Mouse (Mus musculus) ovary, adult 18-20 months (tissue): ENCODE measurements around the gene Psmb2.
A peak's percentile ranks its signal among the peaks of the same experiment; 100 is the strongest.

Experiments
- DNase-seq: peaks from one replicate; pipeline ENCODE4 v3.0.0; 2022; ENCODE audit warnings: low spot score, mixed read lengths

The Psmb2 gene

DNA sequence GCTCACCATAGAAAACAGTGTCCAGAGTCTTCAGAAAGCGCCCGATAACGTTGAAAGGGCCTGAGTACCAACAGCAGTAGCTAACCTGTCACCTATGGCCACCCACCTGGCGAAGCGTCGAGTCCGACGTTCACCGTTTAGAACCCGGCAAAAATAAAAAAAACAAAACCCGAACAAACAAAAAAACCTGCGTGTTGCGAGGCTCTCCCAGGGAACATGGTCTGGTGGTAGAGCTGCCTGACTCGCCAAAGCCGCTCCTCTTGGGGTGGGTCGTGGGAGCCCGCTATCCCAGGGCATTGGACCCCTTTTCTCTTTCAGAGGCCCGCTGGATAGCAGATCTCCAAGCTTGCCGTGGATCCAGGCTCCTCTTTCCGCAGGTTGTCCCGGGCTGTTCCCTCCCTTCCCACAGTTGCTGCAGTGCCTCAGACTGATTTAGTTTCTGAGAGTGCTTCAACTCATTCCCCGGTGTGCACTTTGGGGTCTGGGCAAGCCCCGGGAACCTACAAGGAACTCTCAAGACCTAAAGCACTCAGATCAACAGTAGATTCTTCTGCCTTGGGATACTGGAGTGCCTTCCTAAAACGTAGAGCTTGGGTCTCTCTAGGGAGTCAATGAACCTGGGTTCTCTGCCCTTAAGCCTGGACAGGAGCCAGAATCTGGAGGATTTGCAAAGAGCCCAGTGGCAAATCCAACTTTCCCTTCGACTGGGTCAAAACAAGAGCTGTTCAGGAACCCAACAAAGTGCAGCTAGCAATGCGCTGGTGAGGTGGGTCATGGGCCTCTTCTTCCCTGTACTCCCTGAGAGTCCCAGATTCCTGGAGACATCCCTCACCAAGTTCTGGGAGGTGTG, 55.3 kb downstream of the Psmb2 start:
- no peak for DNase-seq

DNA sequence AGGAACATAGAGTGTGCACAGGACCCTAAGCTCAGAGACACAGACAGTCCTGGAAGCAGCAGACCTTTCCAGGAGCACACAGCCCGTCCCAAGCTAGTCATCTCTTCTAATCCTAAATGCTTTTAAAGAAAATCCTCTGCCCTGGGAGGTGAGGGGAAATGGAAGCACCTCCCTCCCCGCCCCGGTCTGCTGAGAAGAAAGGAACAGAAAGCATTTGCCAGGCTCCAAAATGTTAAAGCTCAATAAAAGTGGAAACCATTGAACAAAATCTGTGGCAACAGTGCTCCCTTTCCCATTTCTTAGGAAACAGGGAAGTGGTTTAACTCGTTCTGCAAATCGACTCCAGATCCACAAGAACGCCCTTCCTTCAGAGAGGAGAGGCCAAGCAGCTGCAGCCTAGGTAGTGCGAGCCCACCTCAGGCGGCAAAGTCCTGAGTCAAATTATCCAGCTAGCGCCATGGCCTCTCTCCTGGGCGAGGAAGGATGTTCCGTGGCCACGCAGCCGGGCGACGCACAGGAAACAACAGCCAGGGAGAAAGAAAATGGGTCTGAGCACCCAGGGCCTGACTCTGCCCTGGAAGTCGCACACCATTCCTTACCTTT, 56.7 kb downstream of the Psmb2 start:
- no peak for DNase-seq

DNA sequence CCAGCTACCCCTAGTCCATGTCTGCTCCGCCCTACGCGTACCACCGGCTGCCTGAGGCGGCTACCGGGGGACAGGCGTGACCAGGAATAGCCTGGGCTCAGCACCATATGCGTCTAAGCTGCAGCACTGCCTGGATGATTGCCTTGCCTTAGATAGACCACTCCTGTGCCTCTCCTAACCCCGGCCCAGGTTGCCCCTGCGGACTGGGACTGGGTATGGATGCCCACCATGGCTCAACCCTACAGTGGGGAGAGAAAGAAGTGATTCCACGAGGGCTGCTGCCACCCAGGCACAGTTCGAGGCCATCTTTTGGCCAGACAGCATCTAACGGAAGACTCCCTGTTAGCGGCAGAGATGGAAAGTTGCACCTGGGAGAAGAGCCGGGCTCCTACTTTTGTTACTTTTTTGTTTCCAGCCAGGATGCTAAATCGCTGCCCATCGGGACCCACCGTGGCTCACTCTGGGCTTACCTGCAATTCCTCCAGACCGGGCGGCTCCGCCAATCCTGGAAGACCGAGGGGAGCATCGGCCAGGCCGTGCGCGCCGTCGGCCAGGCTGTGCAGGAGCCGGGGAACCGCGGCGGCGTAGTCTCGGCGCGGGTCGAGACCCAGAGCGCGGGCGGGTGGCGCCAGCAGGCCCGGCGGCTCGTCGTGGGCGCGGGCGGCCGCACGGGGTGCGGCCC, 57.4 kb downstream of the Psmb2 start:
- no peak for DNase-seq

DNA sequence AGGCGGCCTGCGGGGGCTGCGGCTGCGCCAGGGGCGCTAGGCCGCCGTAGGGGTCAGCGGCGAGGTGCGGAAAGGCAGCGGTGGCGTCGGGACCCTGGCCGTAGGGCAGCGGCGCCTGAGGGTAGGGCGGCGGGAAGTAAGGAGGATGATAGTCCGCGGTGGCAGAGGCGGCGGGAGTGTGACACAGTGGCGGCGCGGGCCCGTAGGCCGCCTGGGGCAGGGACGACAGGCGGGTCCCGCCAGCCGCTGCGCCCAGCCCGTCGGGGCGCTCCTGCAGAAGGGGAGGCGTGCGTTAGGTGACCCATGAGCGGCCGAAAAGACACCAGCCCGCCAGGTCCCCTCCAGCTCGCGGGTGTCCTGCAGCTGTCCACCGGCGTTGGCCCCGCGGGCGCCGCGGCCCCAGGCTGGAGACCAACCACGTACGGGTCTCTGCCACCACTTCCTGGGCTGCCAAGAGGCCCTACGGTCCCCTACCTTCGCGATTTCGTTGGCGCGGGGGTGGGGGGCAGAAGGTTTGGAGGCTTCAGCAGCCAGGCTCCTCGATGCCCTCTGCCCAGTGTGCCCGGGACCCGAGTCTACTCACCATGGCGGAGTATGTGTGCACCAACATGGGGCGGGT, 58.1 kb downstream of the Psmb2 start:
- DNase-seq: no peak

DNA sequence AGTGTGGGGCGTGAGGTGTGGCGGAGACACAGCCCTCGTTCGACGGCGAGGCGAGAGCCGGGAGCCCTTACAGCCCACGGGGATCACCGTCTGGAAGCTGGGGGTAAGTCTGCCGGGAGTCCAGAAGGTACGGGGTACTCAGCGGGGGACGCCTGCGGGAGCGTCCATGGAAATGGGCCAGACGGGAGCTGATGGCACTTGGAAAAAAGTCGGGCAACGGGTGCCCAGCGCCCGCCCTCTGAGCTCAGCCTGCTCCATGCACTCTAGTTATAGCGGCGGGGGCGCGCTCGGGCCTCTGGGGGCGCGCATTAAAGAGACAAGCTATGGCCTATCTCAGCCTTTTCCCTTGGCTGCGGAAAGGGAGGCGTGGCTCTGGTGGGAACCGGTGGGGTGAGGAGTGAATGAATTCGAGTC, 58.6 kb downstream of the Psmb2 start, which contains the start of gene Tfap2e:
Gene Tfap2e (minus strand): TSS at position 240 of the 414 bp plus-strand sequence.
- no peak for DNase-seq

DNA sequence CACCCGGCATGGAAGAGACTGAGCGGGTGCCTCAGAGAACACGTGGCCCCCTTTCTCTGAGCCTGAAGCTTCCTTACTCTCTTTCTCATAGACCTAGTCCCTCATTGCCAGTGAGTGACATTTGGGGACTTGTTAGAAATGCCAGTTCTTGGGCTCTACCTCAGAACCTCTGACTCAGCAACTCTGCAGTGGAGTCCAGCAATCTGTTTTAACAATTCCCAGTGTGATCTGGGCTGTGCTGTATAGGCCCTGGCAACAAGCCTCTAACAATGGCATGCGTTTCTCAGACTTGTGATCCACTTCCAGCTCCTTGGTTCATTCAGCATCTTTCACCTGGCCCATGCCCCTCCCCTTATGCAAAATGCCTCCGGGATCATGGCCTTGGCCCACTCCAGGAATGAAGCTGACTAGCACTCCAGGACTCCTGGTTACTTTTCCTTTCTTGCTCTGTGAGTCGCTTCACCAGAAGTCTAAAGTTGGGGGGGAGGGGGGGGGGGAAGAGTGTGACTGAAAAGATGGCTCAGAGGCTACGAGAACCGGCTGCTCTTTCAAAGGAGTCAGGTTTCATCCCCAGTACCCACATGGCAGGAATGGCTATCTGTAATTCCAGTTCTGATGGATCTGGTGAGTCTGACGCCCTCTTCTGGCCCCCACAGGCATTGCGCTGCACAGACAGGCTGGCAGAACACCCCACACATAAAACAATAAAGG, 62.7 kb downstream of the Psmb2 start:
- DNase-seq: no peak

DNA sequence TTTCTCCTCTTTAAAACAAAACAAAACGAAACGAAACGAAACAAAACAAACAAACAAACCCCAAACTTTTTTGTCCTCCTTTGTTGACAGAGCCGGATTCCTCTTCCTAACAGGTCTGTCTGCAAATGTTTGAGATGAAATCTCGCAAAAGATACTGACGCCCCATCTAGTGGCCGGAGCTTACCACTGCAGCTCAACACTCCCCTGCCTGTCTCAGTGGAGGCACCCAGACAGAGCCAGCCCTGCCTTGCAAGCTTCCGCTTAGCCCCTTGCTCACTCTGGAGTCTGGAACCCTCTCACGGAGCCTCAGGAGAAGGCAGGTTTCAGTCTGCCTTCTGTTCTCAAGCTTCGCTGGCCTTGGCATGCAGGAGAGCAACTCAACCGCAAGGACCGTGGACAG, 64.0 kb downstream of the Psmb2 start:
- peak; percentile 36 for DNase-seq

DNA sequence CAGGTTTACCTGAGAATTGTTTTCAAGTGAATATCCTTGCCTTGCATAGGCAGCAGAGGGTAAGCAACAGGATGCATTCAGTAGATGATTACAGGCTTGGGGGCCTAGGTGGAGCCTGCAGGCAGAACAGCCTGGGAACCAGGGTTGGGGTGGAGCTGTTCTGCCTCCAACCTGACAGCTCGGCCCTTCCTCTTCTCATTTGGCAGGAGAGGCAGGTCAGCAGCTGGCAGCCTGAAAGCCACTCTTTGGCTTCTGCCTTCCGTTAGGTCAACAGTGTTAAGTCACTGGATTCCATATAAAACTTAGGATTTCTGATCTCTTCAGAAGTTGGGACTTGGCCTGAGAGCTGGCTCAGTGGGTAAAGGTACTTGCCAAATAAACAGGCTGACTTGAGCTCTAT, 65.5 kb downstream of the Psmb2 start:
- no peak for DNase-seq

DNA sequence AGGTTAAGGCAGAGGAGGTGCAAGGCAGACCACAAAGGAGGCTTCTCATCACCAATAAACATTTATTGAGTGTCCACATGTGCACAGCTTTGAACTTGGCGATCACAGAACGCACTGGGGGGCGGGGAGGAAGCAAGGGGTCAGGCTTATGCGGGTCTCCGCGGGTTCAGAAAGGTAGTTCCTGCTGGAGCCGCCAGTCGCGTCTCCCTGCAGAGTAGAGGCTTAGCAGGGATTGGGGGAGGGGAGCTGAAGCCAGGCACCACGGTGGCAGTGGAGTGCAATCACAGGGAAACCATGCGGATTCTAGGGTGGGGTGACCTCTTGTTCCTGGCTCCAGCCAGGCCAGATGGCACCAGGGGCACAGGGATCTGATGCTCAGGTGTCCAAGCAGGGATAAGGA, 66.3 kb downstream of the Psmb2 start:
- no peak for DNase-seq

DNA sequence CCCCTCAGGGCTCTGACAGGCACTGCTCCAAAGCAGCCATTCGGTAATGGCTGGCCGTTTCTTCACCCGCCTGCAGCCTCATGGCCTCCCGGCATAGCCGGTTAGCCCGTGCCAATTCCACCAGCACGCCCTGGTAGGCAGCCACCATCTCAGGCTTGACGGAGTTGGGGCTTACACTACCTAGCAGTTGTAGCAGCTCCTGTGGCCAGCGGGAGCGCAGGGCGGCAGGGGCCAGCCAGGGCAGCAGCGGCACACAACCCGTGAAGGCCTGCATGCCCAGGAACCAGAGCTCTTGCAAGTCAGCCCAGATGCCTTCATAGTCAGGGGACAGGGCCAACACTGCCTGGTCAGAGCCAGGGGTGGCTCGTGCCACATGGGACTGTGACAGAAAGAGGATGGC, 67.4 kb downstream of the Psmb2 start:
- DNase-seq: no peak

DNA sequence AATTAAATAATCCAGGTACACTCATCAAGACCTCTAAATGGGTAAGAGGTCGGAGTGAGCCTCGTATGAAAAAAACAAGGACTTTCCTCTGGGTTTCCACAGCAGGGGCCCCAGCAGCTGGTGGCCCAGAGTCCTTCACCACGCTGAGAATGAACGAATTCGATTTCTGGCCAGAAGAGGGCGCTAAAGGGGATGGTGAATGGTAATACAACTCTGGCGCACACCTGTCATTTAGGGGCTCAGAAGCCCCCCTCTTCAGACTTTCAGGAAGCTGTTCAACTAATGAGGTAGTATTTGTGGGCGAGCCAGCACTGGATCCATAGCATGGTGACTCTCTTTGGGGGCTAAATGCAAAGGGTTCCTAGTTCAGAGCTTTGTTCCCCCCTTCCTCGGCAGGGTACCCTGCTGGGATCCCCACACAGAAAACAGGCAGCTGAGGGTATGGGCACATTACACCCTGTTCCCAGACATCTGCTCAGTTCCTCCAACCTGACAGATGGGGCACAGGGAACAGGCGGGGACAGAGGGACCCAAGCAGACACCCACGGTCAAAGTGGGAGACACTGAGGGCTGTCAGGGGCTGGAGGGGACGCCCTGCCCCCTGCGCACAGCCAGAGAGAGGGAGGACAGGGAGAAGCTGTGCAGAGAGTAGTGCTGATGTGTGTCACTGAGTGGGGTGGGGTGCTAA, 68.2 kb downstream of the Psmb2 start:
- no peak for DNase-seq

DNA sequence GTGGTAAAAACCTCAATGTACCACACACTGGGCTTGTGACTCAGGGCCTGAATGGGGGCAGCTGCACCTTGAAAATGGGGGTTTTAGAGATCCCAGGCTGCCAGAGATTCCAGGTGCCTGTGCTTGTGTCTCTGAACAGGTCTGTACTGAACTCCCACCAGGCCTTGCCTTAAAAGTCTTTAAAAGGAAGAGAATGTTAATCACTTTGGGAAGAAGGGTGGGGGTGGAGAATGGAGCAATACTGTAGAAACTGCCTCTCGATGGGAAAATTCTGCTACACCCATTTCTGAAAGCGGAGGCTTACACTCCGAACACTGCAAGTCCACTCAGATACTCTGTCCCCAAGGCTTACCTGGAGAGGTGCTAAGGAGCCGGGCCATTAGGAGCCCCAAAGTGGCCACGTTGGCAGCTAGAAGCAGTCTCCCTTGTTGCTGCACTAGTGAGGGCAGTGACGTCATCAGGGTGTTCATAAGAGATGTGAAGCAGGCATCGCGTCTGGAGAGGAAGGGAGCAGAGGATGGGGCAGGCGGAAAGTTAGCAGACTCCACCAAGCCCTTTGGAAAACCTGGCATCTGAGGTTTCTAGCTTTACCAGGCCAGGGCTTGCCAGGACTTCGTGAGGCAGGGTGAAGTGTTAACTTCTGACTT, 68.9 kb downstream of the Psmb2 start:
- DNase-seq: no peak

DNA sequence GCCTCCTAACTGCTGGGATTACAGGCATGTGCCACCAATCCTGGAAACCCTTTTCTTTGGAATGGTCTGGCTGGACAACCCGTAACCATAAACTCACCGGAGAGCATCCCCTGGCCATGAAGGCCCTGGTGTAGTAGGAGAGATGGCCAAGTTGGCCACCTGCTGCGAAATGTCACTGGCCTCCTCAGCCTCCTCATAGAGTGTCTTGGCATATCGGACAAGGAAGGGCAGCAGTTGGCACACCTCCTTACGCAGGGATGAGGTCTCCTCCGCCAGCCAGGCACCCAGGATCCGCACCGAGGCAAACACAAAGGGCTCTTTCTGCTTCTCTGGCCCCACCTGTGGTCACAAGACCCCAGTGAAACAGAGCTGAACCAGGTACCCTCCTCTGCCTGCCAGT, 71.0 kb downstream of the Psmb2 start:
- DNase-seq: no peak

DNA sequence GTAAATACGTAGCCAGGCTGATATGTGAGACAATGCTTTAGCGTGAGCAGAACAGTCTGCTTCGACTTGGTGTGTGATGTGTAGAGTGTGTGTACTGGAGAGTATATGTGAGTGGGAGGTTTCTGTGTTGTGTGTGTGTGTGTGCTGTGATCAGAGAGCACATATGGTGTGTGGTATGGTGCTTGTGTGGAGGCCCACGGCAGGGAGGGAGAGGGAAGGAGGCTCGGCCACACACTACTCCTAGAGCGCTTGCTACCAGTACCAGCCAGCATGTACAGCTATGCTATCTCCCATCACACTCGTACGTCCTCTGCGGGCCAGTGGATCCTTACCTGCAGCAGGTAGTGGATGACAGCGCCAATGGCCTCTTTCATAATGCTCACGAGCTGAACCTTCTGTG, 72.1 kb downstream of the Psmb2 start:
- DNase-seq: no peak

DNA sequence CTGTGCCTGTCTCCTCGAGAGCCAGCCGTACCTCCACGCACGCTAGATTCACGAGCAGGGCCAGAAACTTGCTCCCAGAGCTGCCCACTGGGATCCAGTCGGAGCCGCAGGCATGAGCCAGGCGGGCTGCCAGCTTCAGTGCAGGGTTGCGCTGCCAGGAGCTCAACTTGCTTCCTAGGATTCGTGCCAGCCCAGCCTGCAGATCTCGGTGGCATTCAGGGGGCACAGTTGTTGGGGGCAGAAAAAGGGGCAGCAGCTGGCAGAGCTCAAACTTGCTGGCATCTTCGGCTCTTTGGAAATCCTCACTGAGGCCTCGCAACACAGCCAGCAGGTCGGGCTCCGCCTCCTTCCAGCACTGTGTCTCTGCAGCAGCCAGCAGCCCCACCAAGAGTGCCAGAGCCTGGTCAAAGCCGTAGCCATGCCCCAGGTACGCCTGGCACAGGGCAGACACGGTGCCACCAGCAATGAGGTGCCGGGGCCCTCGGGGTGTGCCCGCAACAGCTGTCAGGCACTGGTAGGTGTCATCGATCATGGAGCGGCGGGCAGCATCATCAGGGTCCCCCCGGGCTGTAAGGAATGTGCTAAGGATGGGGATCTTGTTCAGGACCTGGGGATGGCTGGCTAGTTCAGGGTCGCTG, 72.7 kb downstream of the Psmb2 start:
- DNase-seq: no peak

DNA sequence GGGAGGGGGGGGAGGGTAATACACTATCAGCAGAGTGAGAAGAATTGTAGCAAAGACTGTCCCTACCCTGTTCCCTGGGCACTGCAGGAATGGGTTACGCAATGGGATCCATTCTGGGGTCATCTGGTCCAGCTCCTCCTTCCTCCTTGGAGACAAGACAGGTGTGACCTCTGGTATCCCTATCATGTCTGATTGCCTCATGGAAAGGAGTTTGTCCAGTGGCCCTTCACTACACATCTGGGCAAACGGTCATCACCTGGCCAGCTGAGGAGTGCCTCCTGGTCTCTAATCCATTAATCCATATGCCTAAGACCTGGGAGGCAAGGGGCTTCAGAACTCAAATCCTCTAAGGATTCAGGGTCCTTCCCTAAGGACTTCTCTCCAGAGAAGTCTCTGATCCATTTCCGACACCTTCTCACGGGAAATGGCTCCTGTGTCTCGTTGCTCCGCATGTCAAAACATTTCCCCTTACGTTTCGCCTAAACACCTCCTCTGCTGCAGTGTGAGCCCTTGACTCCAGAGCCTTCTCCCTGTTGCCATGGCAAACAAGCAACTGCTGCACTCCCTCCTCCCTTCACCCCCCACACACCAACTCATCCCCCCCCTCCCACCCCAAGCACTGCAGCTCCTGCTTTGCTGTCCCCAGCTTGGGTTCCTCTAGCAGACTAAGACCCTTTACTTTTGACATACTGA, 73.6 kb downstream of the Psmb2 start:
- no peak for DNase-seq

DNA sequence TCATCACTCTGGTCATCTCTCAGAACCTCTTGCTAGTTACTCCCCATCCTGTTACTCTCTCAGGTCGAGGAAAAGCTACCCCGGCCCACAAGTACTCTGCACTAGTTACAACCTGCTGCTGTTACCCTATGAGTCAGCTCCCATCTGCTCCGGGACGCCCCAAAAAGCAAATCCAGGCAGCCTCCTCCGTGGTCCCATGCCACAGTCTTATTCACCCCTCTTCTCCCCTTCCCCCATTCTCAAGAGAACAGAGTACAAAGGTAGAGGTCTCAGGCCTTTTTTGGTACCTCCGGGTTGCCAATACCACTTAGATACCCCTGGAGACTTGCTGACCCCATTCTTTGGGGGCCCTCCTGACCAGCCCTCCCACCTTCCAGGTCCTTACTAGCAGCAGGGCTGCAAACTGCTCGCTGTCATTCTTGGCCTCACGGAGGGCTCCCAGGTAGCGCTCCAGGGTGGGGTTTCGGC, 74.2 kb downstream of the Psmb2 start:
- no peak for DNase-seq

DNA sequence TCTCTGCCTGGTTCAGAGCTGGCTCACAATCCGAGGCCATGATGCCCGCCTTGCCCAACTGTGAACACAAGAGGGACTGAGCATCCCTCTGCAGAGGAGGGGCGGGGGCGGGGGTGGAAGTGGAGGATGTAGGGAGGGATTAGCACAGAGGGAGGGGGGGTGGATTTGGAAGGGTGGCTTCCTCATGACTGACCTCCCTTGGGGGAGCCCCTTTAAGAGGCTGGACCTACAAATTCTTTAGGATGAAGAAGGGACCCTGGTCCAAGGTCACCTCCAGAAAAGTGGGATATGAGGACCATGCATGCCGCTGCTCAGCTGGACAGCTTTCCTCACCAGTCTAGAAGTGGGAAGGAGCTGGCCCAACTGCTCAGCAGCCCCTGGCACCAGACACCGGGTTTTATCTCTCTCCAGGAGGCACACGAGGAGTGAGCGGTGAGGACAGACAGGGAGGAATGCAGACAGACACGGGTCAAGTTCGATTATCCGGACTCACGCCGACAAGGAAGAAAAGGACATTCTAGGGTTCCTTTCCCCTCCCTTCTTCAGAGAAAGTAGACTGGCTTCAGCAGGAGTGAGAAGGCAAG, 74.7 kb downstream of the Psmb2 start:
- DNase-seq: no peak

DNA sequence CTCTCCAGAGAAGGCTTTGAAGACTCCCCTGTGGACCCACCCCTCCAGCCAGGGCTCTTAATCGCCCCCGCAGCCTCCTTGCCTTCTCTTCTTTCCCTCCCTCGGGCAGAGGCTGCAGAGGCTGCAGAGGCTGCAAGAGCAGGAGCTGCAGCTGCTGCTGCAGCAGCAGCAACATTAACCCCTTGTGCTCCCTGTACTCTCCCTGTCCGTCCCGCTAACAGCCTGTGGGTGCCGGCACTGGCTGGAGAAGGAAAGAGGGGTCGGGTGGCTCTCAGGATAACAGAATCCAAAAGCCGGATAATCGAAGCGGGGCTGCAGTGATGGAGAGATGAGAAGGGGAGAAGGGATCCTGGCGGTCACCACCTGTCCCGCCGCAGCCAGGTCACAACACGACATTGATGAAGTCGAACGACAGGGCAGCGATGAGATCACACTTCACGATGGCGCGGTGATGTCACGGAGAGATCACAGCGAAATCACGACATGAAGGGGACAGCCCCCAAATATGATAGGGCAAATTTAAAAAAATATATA, 75.2 kb downstream of the Psmb2 start:
- DNase-seq: no peak
